Mouse (Mus musculus): ENCODE results near the gene Zbtb32.

Gene Zbtb32

GRCm38 (mm10) chr7:30599933-30600353 is 1.2 kb upstream of the Zbtb32 start:
- peak; percentile 92 for DNase-seq

GRCm38 (mm10) chr7:30596811-30597210 is 1.9 kb downstream of the Zbtb32 start:
- DNase-seq, result no peak

- no peak for DNase-seq
Observed at GRCm38 (mm10) chr7:30596093-30596492, 2.6 kb downstream of the Zbtb32 start.

- no peak for DNase-seq
Observed at GRCm38 (mm10) chr7:30594510-30595024, 4.1 kb downstream of the Zbtb32 start.

- DNase-seq, result no peak
Observed at GRCm38 (mm10) chr7:30593579-30594509, 4.9 kb downstream of the Zbtb32 start.

- no peak for DNase-seq
Observed at GRCm38 (mm10) chr7:30592772-30593423, 5.8 kb downstream of the Zbtb32 start.

GRCm38 (mm10) chr7:30591605-30591951 is 7.1 kb downstream of the Zbtb32 start:
- DNase-seq, result no peak

GRCm38 (mm10) chr7:30590927-30591604 is 7.6 kb downstream of the Zbtb32 start:
- DNase-seq, result no peak

GRCm38 (mm10) chr7:30589435-30590301 is 9.0 kb downstream of the Zbtb32 start:
- DNase-seq, result peak; percentile 83

GRCm38 (mm10) chr7:30588676-30589434 is 9.9 kb downstream of the Zbtb32 start, which contains the start of gene Kmt2b:
Gene Kmt2b, minus strand, starts transcription at chr7:30588726.
- peak; percentile 96 for DNase-seq

- DNase-seq, result peak; percentile 70
Observed at GRCm38 (mm10) chr7:30587842-30588667, 10.7 kb downstream of the Zbtb32 start.

- peak; percentile 33 for DNase-seq
Observed at GRCm38 (mm10) chr7:30586455-30587020, 12.2 kb downstream of the Zbtb32 start.

GRCm38 (mm10) chr7:30585170-30585569 is 13.5 kb downstream of the Zbtb32 start:
- DNase-seq, result peak; percentile 16

GRCm38 (mm10) chr7:30584339-30584738 is 14.4 kb downstream of the Zbtb32 start:
- DNase-seq, result peak; percentile 8

- DNase-seq, result peak; percentile 11
Observed at GRCm38 (mm10) chr7:30581547-30581946, 17.2 kb downstream of the Zbtb32 start.

- DNase-seq, result no peak
Observed at GRCm38 (mm10) chr7:30579950-30580349, 18.8 kb downstream of the Zbtb32 start.

GRCm38 (mm10) chr7:30572969-30573368 is 25.7 kb downstream of the Zbtb32 start:
- DNase-seq, result peak; percentile 71

GRCm38 (mm10) chr7:30572389-30572788 is 26.3 kb downstream of the Zbtb32 start:
- no peak for DNase-seq

GRCm38 (mm10) chr7:30567555-30567954 is 31.2 kb downstream of the Zbtb32 start:
- no peak for DNase-seq

- peak; percentile 14 for DNase-seq
Observed at GRCm38 (mm10) chr7:30566033-30566432, 32.7 kb downstream of the Zbtb32 start.

Data from cerebellum, adult 8-10 months (tissue).